Mouse (Mus musculus): ENCODE data around the gene Sds. TPM values are rescaled to one million over a fixed set of nuclear protein-coding genes. Genes with fewer than 3 reads are reported as not detected.

Sds gene
- polyA plus RNA-seq, 1 experiment: 0.70 TPM

DNA sequence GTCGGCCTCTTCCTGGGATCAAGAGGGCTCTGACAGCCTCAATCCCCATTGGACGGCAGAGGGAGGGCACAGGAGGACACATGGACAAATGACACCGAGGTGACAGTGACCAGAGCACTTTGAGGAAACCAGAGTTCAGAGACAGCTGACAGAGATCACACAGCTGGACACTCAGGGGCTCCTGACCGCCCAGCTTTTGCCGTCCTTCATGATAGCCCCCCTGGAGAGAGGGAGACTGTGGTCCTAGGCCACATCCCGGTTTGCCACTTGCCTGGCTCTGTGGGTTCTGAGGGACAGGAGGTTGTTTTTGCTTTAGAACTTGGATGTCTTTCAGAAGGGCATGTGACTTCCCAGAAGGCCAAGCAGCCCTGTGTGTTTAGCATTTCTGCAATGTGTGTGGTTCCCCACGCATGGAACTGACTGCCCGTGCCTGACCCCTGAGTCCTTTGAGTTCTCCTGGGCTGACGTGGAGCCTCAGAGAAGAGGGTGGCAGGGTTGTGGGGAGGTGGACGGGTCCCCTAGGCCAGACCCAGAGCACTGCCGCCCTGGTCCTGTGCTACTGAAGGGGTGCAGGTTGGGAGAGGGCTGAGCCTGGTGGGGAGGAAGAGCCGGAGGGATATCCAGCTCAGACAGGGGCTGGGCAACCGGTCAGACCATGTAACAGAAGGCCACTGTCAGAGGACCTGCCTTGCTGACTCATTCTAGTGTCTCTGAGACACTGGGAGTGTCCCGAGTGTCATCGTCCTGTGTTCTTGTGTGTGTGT, 40.1 kb downstream of the Sds start:
- 53% methylated on average over 15 of the region's 15 CpGs for WGBS
- no peak overlapping the region for H3K4me3 ChIP-seq (replicated peaks; ENCODE audit: extremely low read depth, low read depth, low read length)
- TF ChIP-seq POLR2A (IDR thresholded peaks at IDR 0.05; ENCODE audit: borderline replicate concordance, extremely low read depth, low read depth, low read length) (peak; percentile 56; the same call in 1 of the 2 replicates), CTCF (IDR thresholded peaks at IDR 0.05; ENCODE audit: insufficient read depth, low read length) (no peak)
- H3K4me1 ChIP-seq (ENCODE audit: control insufficient read depth, insufficient read depth, low read length): peaks cover 22% of the 10 kb centered on the region
- DNase-seq: peak; percentile 26

DNA sequence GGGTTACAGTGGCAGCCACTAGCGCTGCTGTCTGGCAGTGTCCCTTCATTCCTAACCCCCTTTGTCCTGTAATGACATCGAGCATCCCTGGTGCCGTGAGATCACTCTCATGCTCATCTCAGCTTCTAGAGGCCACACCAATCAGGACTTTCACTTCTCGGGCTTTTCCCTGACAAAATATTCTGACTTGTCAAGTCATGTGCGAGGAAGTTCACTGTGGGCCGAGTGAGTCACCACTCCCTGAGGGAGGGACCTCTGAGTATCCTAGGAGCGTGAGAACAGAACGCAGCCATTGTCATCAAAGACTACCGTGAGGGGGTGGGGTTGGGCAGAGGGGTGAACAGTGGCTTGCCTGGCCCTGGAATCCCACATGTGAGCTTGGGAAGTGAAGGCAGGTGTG, 41.2 kb downstream of the Sds start:
- Histone ChIP-seq H3K4me3 (replicated peaks; ENCODE audit: extremely low read depth, low read depth, low read length) (no peak overlapping the region), H3K4me1 (ENCODE audit: control insufficient read depth, insufficient read depth, low read length) (peaks cover 22% of the 10 kb centered on the region)
- TF ChIP-seq POLR2A (IDR thresholded peaks at IDR 0.05; ENCODE audit: borderline replicate concordance, extremely low read depth, low read depth, low read length) (no peak), CTCF (IDR thresholded peaks at IDR 0.05; ENCODE audit: insufficient read depth, low read length) (no peak)
- DNase-seq: no peak
- 35% methylated on average over 9 of the region's 9 CpGs for WGBS

DNA sequence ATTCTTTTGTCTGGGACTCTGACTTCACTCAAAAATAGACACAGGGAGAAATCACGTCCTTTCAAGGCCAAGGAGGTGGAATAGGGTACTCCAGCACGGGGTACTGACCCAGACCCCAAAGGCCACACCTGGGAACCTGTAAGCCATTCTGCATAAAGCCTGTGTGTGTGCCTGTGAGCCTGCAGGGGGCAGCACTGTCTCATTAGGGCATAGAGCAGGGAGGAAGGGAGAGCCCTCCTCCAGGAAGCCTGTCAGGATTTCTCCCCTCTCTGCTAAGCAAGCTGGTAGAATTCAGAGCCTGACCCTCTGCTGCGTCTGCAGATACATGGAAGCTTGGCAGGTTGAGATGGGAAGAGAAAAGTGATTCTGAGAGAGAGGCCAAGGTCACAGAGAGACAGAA, 46.3 kb downstream of the Sds start:
- 81% methylated on average over 3 of the region's 3 CpGs for WGBS
- DNase-seq: no peak

DNA sequence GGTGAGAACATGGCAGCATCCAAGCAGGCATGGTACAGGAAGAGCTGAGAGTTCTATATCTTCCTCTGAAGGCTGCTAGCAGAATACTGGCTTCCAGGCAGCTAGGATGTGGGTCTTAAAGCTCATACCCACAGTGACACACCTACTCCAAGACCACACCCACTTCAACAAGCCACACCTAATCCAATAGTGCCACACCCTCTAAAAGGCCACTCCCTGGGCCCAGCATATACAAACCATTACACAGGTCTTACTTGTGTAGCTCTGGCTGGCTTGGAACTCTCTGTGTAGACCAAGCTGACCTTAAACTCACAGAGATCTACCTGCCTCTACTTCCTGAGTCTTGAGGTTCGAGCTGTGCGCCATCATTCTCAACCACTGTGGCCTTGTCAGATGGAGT, 48.4 kb downstream of the Sds start:
- TF ChIP-seq POLR2A (IDR thresholded peaks at IDR 0.05; ENCODE audit: borderline replicate concordance, extremely low read depth, low read depth, low read length) (no peak), CTCF (IDR thresholded peaks at IDR 0.05; ENCODE audit: insufficient read depth, low read length) (no peak)
- WGBS: 96% methylated on average over 2 of the region's 2 CpGs
- H3K4me1 ChIP-seq (ENCODE audit: control insufficient read depth, insufficient read depth, low read length): no peaks in the 10 kb centered on the region
- DNase-seq: no peak
- H3K4me3 ChIP-seq (replicated peaks; ENCODE audit: extremely low read depth, low read depth, low read length): no peak overlapping the region

More for the DNA sequence above, 46.3 kb downstream of the Sds start:
- Histone ChIP-seq H3K4me3 (replicated peaks; ENCODE audit: extremely low read depth, low read depth, low read length) (no peak overlapping the region), H3K4me1 (ENCODE audit: control insufficient read depth, insufficient read depth, low read length) (peaks cover 2% of the 10 kb centered on the region; the same call in 1 of the 2 replicates)
- TF ChIP-seq CTCF (IDR thresholded peaks at IDR 0.05; ENCODE audit: insufficient read depth, low read length) (peak; percentile 72), POLR2A (IDR thresholded peaks at IDR 0.05; ENCODE audit: borderline replicate concordance, extremely low read depth, low read depth, low read length) (no peak)

DNA sequence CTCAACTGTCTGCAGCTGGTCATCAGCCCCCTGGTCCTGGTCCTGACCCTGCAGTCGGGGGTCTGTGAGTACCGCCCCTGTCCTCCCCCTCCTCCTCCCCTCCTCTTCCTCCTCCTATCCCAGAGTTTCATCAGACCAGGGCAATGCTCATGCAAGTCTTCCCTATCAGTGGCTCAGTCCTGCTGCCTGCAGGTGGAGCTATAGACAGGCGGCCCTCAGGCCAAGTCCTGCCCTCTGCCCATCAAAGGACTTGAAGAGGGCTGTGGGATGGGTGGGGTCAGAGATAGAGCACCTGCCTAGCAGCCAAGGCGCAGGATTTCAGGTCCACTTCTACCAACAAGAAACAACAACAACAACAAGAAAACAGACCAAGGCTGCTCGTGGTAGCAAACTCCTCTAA, 49.4 kb downstream of the Sds start:
- TF ChIP-seq CTCF (IDR thresholded peaks at IDR 0.05; ENCODE audit: insufficient read depth, low read length): peak; percentile 44
- TF ChIP-seq POLR2A (IDR thresholded peaks at IDR 0.05; ENCODE audit: borderline replicate concordance, extremely low read depth, low read depth, low read length): no peak
- Histone ChIP-seq H3K4me1 (ENCODE audit: control insufficient read depth, insufficient read depth, low read length) (no peaks in the 10 kb centered on the region), H3K4me3 (replicated peaks; ENCODE audit: extremely low read depth, low read depth, low read length) (no peak overlapping the region)
- no peak for DNase-seq
- WGBS: 46% methylated on average over 5 of the region's 5 CpGs

DNA sequence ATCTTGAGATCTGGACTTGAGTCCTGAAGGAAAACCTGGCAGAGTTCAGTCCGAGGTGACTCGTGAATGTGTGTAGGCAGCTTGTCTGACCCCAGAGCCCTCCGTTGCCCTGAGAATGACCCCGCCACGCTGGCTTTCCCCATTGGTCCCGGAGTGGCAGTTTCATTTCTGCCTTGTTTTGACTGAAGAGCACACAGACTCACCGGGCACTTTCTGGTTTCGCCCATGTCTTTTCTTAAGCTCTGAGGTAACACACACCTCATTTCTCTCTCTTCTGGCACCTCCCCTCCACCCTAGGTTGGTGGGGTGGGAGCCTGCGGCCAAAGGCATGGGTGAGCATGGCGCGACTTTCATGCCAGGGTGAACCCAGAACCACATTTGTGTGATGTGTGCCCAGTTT, 50.0 kb downstream of the Sds start:
- TF ChIP-seq POLR2A (IDR thresholded peaks at IDR 0.05; ENCODE audit: borderline replicate concordance, extremely low read depth, low read depth, low read length) (no peak), CTCF (IDR thresholded peaks at IDR 0.05; ENCODE audit: insufficient read depth, low read length) (no peak)
- Histone ChIP-seq H3K4me3 (replicated peaks; ENCODE audit: extremely low read depth, low read depth, low read length) (no peak overlapping the region), H3K4me1 (ENCODE audit: control insufficient read depth, insufficient read depth, low read length) (no peaks in the 10 kb centered on the region)
- 62% methylated on average over 11 of the region's 11 CpGs for WGBS
- DNase-seq: no peak

DNA sequence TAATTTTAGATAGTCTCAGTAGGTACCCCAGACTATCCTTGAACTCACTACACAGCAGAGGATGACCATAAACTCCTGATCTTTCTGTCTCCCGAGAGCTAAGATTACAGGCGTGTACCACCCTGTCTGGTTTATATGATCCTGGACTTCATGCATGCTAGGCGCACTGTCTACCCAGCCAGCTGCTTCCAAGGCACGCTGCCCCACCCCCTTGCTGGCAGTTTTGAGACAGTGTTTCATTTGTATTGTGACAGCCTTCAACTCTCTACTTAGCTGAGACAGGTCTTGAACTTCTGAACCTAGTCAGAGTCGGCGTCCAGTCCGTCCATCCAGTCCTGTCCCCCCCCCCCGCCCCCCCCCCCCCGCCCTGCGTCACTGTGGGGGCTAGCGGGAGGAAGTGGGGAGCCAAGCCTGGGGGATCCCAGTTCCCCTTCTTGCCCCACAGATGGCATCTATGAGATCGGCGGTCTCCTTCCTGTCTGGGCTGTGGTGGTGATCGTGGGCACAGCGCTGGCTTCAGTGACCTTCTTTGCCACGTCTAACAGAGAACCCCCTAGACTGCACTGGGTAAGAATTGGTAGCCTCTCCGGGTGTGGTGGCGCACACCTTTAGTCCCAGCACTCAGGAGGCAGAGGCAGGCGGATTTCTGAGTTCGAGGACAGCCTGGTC, 51.1 kb downstream of the Sds start:
- Histone ChIP-seq H3K4me1 (ENCODE audit: control insufficient read depth, insufficient read depth, low read length) (no peaks in the 10 kb centered on the region), H3K4me3 (replicated peaks; ENCODE audit: extremely low read depth, low read depth, low read length) (no peak overlapping the region)
- DNase-seq: no peak
- TF ChIP-seq CTCF (IDR thresholded peaks at IDR 0.05; ENCODE audit: insufficient read depth, low read length): no peak
- TF ChIP-seq POLR2A (IDR thresholded peaks at IDR 0.05; ENCODE audit: borderline replicate concordance, extremely low read depth, low read depth, low read length): no peak
- WGBS: 76% methylated on average over 17 of the region's 20 CpGs

DNA sequence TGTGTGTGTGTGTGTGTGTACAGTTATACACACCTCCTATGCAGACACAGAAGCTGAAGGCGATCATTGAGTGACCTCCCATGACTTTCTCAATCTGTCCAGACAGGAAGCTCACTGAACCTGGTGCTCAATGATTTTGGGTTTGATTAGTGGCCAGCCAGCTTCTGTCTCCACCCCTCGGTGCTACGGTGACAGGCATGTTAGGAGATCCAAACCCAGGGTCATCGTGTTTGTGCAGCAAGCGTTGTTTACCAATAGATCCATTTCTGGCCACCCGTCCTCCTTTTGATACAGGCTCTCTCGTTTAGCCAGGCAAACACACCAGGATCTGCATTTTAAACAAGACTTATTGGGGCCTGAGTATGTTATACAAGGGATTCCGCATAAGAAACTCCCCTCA, 55.3 kb downstream of the Sds start:
- WGBS: 67% methylated on average over 8 of the region's 8 CpGs
- no peak for DNase-seq
- TF ChIP-seq POLR2A (IDR thresholded peaks at IDR 0.05; ENCODE audit: borderline replicate concordance, extremely low read depth, low read depth, low read length) (no peak), CTCF (IDR thresholded peaks at IDR 0.05; ENCODE audit: insufficient read depth, low read length) (no peak)
- Histone ChIP-seq H3K4me3 (replicated peaks; ENCODE audit: extremely low read depth, low read depth, low read length) (no peak overlapping the region), H3K4me1 (ENCODE audit: control insufficient read depth, insufficient read depth, low read length) (no peaks in the 10 kb centered on the region)

Other genes starting within 250 kb of the Sds start
- not detected in 2 replicates for gene Lhx5, start 44.8 kb upstream of the Sds start, polyA plus RNA-seq (2012; rRNA removed)
- 2.1 and 2.3 TPM in 2 replicates for gene Sdsl, start 3.7 kb upstream of the Sds start, polyA plus RNA-seq (2012; rRNA removed)
- 40.0 and 42.7 TPM in 2 replicates for gene Plbd2, start 27.1 kb downstream of the Sds start, polyA plus RNA-seq (2012; rRNA removed)
- gene Slc8b1, start 34.6 kb downstream of the Sds start, polyA plus RNA-seq (2012; rRNA removed): 37.0 and 40.0 TPM in 2 replicates
- 75.8 and 89.2 TPM in 2 replicates for gene Tpcn1, start 112.1 kb downstream of the Sds start, polyA plus RNA-seq (2012; rRNA removed)
- gene Iqcd, start 112.5 kb downstream of the Sds start, polyA plus RNA-seq (2012; rRNA removed): 2.0 and 2.4 TPM in 2 replicates
- gene Rita1, start 136.1 kb downstream of the Sds start, polyA plus RNA-seq (2012; rRNA removed): 15.7 and 15.8 TPM in 2 replicates
- 37.2 and 39.2 TPM in 2 replicates for gene Ddx54, start 136.2 kb downstream of the Sds start, polyA plus RNA-seq (2012; rRNA removed)
- 1.6 TPM in 2 replicates for gene Cfap73, start 157.7 kb downstream of the Sds start, polyA plus RNA-seq (2012; rRNA removed)
- gene Rasal1, start 172.3 kb downstream of the Sds start, polyA plus RNA-seq (2012; rRNA removed): 0.80 and 1.6 TPM in 2 replicates
- 6.1 and 7.8 TPM in 2 replicates for gene Dtx1, start 235.4 kb downstream of the Sds start, polyA plus RNA-seq (2012; rRNA removed)

Data from lung, adult 2 months (tissue).